Mouse (Mus musculus): ENCODE measurements at regions not wholly inside any gene's neighbourhood (a gene's known extent, or its start where the extent isn't known, plus 50 kb on each side); places are given as distances from the start of the nearest gene placed in this dataset.

- H3K4me3 ChIP-seq (ENCODE audit: control insufficient read depth in 1 of 2, insufficient read depth in 1 of 2, low read depth in 2 of 2, low read length in 2 of 2): no peak overlapping the region
These were observed 147.7 kb upstream of the Mbnl1 start for GRCm38 (mm10) chr3:60324969-60325368.

DNA sequence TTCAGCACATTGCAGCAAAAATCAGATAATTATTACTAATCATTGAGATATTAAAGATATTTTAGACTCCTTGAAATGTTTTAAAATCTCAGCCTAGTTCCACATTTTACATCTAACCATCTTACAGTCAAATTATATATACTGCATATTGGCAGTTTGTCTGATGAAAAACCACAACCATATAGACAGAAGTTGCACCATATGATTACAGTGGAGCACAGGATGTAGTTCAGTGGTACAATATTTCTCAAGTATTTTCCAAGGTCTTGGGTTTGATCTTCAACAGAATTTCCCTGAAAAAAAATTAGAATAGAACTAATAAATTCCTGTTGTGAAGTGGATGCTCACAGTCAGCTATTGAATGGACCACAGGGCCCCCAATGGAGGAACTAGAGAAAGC is 140.2 kb upstream of the Mbnl1 start:
- Histone ChIP-seq H3K36me3 (ENCODE audit: control insufficient read depth in 1 of 2, insufficient read depth in 2 of 2, low read length in 2 of 2) (peaks cover 0 to 7% of the 10 kb centered on the region in 2 experiments; a peak in 2 of 4 replicates), H3K27ac (ENCODE audit: control insufficient read depth, low read depth, low read length) (no peak overlapping the region), H3K27me3 (ENCODE audit: control insufficient read depth in 1 of 2, insufficient read depth in 2 of 2, low read length in 2 of 2) (no peaks in the 10 kb centered on the region), H3K4me1 (ENCODE audit: control insufficient read depth in 1 of 2, insufficient read depth in 2 of 2, low read length in 2 of 2) (peaks cover 2 to 4% of the 10 kb centered on the region in 2 experiments; a peak in 2 of 4 replicates), H3K9ac (ENCODE audit: control insufficient read depth, low read depth, low read length, poor library complexity, severe bottlenecking) (no peak overlapping the region), H3K9me3 (replicated peaks; ENCODE audit: insufficient read depth, low read length) (no peaks in the 10 kb centered on the region), H3K4me3 (ENCODE audit: control insufficient read depth in 1 of 2, insufficient read depth in 1 of 2, low read depth in 2 of 2, low read length in 2 of 2) (no peak overlapping the region), H3K79me2 (ENCODE audit: control insufficient read depth, insufficient read depth, low read length, poor library complexity) (no peaks in the 10 kb centered on the region)
- DNase-seq (ENCODE audit: low read depth, low spot score): no peak
- TF ChIP-seq GABPA (IDR thresholded peaks at IDR 0.05; ENCODE audit: low read depth, low read length): no peak
- TF ChIP-seq EP300 (IDR thresholded peaks at IDR 0.05; ENCODE audit: low read depth in 1 of 2, low read length in 2 of 2): peak in 1 of 2 experiments; percentile 22; a peak in 1 of 4 replicates
- TF ChIP-seq POLR2AphosphoS2 (IDR thresholded peaks at IDR 0.05; ENCODE audit: low read length): no peak
- TF ChIP-seq ETS1 (IDR thresholded peaks at IDR 0.05; ENCODE audit: low read depth, low read length): peak; percentile 13; the same call in 1 of the 2 replicates
- TF ChIP-seq E2F4 (IDR thresholded peaks at IDR 0.05; ENCODE audit: borderline replicate concordance, low read depth, low read length): no peak
- TF ChIP-seq BHLHE40 (IDR thresholded peaks at IDR 0.05; ENCODE audit: borderline replicate concordance, low read depth, low read length): no peak

More at GRCm38 (mm10) chr3:60324969-60325368, 147.7 kb upstream of the Mbnl1 start:
- no peaks in the 10 kb centered on the region for H3K27me3 ChIP-seq (ENCODE audit: control insufficient read depth in 1 of 2, insufficient read depth in 2 of 2, low read length in 2 of 2)
- no peaks in the 10 kb centered on the region for H3K79me2 ChIP-seq (ENCODE audit: control insufficient read depth, insufficient read depth, low read length, poor library complexity)
- H3K9ac ChIP-seq (ENCODE audit: control insufficient read depth, low read depth, low read length, poor library complexity, severe bottlenecking): no peak overlapping the region
- no peak overlapping the region for H3K27ac ChIP-seq (ENCODE audit: control insufficient read depth, low read depth, low read length)
- TF ChIP-seq POLR2A (IDR thresholded peaks at IDR 0.05; ENCODE audit: control insufficient read depth in 1 of 2, insufficient read depth in 1 of 2, low read depth in 1 of 2, low read length in 2 of 2, poor library complexity in 1 of 2): no peak
- no peak for TF ChIP-seq E2F4 (IDR thresholded peaks at IDR 0.05; ENCODE audit: borderline replicate concordance, low read depth, low read length)
- TF ChIP-seq POLR2AphosphoS2 (IDR thresholded peaks at IDR 0.05; ENCODE audit: low read length): no peak
- TF ChIP-seq MYC (IDR thresholded peaks at IDR 0.05; ENCODE audit: low read depth, low read length): no peak
- TF ChIP-seq ZC3H11A (IDR thresholded peaks at IDR 0.05; ENCODE audit: low read depth, low read length): no peak
- TF ChIP-seq JUND (IDR thresholded peaks at IDR 0.05; ENCODE audit: low read depth, low read length): no peak
- TF ChIP-seq USF2 (IDR thresholded peaks at IDR 0.05; ENCODE audit: borderline replicate concordance in 1 of 2, insufficient read depth in 1 of 2, low read depth in 1 of 2, low read length in 2 of 2): no peak
- TF ChIP-seq RAD21 (IDR thresholded peaks at IDR 0.05; ENCODE audit: low read depth, low read length): no peak
- no peak for TF ChIP-seq MAFK (IDR thresholded peaks at IDR 0.05; ENCODE audit: borderline replicate concordance, low read depth, low read length)
- TF ChIP-seq ZNF384 (IDR thresholded peaks at IDR 0.05; ENCODE audit: low read depth, low read length): no peak
- no peak for TF ChIP-seq HCFC1 (IDR thresholded peaks at IDR 0.05; ENCODE audit: low read depth, low read length)
- TF ChIP-seq RCOR1 (IDR thresholded peaks at IDR 0.05; ENCODE audit: low read depth, low read length): no peak
- no peak for TF ChIP-seq GATA1 (IDR thresholded peaks at IDR 0.05; ENCODE audit: low read depth, low read length)
- no peak for TF ChIP-seq BHLHE40 (IDR thresholded peaks at IDR 0.05; ENCODE audit: borderline replicate concordance, low read depth, low read length)
- no peak for TF ChIP-seq MYB (IDR thresholded peaks at IDR 0.05; ENCODE audit: low read depth, low read length)
- TF ChIP-seq MEF2A (IDR thresholded peaks at IDR 0.05; ENCODE audit: extremely low read depth, insufficient replicate concordance, low read depth, low read length, poor library complexity, severe bottlenecking): no peak
- TF ChIP-seq MXI1 (IDR thresholded peaks at IDR 0.05; ENCODE audit: low read depth, low read length): no peak
- TF ChIP-seq NELFE (IDR thresholded peaks at IDR 0.05; ENCODE audit: low read depth, low read length): no peak
- TF ChIP-seq POLR2AphosphoS5 (IDR thresholded peaks at IDR 0.05; ENCODE audit: borderline replicate concordance, low read depth, low read length): no peak
- H3K4me1 ChIP-seq (ENCODE audit: control insufficient read depth in 1 of 2, insufficient read depth in 2 of 2, low read length in 2 of 2): peaks cover 0 to 11% of the 10 kb centered on the region in 2 experiments; a peak in 2 of 4 replicates
- H3K9me3 ChIP-seq (replicated peaks; ENCODE audit: insufficient read depth, low read length): no peaks in the 10 kb centered on the region
- no peak for DNase-seq (ENCODE audit: low read depth, low spot score)
- no peaks in the 10 kb centered on the region; a peak in 1 of 4 replicates for H3K36me3 ChIP-seq (ENCODE audit: control insufficient read depth in 1 of 2, insufficient read depth in 2 of 2, low read length in 2 of 2)
